Mouse (Mus musculus): ENCODE data around the gene Mlycd. TPM values are rescaled to one million over a fixed set of nuclear protein-coding genes. Genes with fewer than 3 reads are reported as not detected.

The Mlycd gene
- total RNA-seq, 4 experiments from 2014 or later, result 83.6 to 123 (median 95.6) TPM

GRCm38 (mm10) chr8:119430690-119431089 lies 36.0 kb downstream of the Mlycd start:
- DNase-seq (ENCODE audit: low spot score in 2 of 2), result no peak

DNA sequence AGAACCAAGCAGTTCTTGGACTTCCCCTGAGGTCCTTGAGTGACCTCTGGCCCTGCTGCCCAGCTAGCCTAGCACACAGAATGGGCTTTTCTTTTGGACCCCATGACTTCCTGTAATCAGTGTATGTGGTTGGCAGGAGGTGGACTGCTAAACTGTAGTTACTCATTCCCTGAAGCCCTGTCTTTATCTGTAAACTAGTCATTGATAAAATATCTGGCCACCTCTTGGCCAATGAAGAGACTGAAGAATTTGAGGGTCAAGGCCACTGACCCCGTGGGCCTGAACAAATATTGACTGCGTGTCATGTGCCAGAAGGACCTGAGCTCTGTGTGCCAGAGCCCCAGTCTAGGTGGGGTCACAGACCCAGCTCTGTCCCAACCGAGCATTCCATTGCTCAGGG lies 37.7 kb downstream of the Mlycd start:
- no peak for DNase-seq (ENCODE audit: low spot score in 2 of 2)

GRCm38 (mm10) chr8:119433582-119434174 lies 39.0 kb downstream of the Mlycd start, which contains the start of gene Osgin1:
TSS of gene Osgin1 (plus strand) at chr8:119434124.
- no peak for DNase-seq (ENCODE audit: low spot score in 2 of 2)

DNA sequence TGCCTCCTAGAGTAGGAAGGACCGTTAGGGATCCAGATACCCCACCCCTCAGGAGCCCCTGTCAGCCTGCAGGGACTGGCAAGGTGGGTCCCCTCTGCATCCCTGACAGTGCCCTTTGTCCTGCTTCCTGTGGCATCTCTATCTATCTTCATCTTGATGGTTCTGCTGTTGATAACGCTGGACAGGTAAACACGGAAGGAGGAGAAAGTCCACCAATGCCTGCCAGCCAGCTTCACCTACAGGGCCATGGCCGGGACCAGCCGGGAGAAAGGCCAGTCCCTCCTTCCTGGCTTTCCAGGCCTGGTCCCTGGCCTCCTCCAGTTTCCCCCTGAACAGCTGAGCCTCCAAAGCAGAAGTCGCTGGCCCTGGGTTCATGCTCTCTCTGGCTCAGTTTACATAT lies 39.9 kb downstream of the Mlycd start:
- no peak for DNase-seq (ENCODE audit: low spot score in 2 of 2)

DNA sequence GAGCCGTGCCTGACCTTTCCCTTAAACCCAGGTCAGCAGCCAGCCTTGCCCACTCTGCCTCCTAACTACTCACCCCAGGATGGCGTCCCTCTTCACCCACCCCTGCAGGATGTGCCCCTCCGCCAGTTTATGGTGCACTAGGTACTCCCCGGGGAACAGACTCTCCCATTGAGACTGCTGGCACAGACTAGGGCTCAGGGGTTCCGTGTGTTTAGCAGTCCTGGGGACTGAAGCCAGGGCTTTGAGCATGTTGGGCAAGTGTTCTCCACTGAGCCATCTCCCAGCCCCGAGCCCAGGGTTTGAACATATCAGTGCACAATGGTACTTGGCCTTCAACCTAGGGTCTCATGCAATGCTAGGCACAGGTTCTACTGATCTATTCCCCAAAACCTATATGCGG lies 40.8 kb downstream of the Mlycd start:
- DNase-seq (ENCODE audit: low spot score in 2 of 2), result no peak

DNA sequence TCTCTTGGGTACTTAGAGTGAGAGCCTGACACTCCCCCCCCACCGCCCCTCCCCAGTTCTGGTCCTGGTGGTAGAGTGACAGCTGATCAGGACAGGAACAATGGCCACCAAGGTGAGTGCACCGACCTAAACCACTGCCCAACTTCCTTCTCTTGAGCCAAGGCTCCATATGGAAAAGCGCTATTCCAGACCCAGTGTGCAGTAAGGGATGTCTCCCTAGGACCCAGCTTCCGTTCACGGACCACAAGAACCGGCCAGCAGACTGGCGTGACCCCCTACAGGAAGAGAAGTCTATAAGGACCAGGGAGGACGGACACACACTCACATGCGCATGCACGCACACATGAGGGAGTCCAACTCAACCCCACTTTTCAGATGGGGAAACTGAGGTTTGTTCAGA lies 41.7 kb downstream of the Mlycd start:
- DNase-seq (ENCODE audit: low spot score in 2 of 2), result no peak

GRCm38 (mm10) chr8:119436933-119437332 lies 42.3 kb downstream of the Mlycd start:
- peak; percentile 86 to 88 for DNase-seq (ENCODE audit: low spot score in 2 of 2)

DNA sequence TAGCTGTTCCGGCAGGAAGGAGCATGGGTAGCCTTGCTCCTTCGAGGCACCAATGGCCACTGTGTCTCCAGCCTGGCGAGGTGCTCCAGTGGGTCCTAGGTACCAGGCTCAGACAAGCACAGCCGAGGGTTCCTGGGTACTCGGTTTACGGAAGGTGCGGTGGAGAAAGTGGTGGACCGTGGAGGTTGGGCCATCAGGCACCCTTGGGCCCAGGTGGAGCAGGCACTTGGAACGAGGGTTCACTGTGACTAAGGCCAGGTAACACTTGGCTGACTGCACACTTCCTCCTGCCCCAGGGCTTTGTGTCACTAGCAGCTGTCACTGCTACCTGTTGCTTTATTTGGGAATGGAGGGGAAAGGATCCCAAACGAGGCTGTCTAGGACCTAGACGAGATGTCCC lies 42.8 kb downstream of the Mlycd start:
- DNase-seq (ENCODE audit: low spot score in 2 of 2), result no peak

GRCm38 (mm10) chr8:119438876-119439275 lies 44.2 kb downstream of the Mlycd start:
- DNase-seq (ENCODE audit: low spot score in 2 of 2), result no peak

GRCm38 (mm10) chr8:119439424-119439823 lies 44.7 kb downstream of the Mlycd start:
- no peak for DNase-seq (ENCODE audit: low spot score in 2 of 2)

GRCm38 (mm10) chr8:119439893-119440249 lies 45.2 kb downstream of the Mlycd start:
- no peak for DNase-seq (ENCODE audit: low spot score in 2 of 2)

DNA sequence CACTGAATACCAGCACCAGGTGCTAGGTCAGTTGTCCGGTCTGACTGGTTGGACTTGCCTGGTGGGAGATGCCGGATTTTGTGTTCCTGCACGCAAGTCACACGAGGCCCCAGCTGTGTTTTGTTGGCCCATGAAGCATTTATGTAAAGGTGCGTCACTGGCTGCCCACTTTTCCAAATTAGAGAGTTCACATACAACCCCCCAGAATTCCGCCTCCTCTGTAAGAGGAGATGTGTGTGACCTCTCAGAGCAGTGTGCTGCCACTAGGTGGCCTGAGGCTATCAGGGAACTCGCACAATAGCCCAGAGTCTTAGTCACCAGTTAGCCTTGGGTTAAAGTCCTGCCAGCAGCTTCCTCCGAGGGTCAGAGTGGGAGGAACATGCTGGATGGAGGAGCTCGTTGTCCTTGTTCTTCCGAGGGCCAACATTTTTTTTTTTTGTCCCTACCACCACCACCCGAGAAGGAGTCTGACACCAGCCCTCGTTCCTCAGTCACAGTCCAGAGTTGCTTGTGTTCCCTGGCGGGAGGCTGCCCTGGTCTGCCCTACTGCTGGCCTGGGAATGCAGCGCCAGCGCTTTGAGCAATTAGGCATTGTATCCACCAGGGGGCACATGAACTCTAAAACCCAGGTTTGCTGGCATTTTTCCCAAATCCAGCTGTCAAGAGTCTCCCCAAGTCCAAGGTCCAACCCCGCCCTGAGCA lies 45.7 kb downstream of the Mlycd start:
- DNase-seq (ENCODE audit: low spot score in 2 of 2), result peak; percentile 62 to 76

DNA sequence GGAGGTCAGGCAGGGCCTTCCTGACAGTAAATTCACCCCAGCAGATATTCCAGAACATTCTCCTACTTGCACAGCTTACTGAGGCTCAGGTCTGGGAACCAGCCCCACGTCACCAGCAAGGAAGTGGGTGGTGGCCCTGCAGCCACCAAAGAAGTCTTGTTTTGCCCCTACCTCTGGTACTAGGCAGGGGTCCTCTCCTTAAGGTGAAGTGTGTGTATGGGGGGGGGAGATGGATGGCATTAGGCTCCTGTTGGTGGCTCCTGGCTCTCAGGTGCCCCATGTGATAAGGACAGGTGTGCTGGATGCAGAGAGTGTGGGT lies 46.2 kb downstream of the Mlycd start:
- DNase-seq (ENCODE audit: low spot score in 2 of 2), result no peak

- DNase-seq (ENCODE audit: low spot score in 2 of 2), result no peak
These were observed 47.3 kb downstream of the Mlycd start for GRCm38 (mm10) chr8:119442013-119442412.

DNA sequence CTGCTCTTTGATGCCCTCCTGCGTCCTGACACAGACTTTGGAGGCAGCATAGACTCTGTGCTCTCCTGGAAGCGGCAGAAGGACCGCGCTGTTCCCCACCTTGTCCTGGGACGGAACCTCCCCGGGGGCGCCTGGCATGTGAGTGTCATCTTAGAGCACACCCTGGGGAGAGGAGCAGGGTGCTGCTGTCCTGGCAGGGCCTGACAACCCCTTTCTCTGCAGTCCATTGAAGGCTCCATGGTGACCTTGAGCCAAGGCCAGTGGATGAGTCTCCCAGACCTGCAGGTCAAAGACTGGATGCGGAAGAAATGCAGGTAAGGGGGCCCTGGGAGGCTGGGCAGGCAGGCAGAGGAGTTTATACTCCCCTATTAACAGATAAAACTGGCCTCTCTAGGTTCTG lies 48.3 kb downstream of the Mlycd start:
- DNase-seq (ENCODE audit: low spot score in 2 of 2), result no peak

GRCm38 (mm10) chr8:119446211-119446989 lies 51.7 kb downstream of the Mlycd start, which contains the start of gene Necab2:
TSS of gene Necab2 (plus strand) at chr8:119446719.
- peak; percentile 74 to 75 for DNase-seq (ENCODE audit: low spot score in 2 of 2)

DNA sequence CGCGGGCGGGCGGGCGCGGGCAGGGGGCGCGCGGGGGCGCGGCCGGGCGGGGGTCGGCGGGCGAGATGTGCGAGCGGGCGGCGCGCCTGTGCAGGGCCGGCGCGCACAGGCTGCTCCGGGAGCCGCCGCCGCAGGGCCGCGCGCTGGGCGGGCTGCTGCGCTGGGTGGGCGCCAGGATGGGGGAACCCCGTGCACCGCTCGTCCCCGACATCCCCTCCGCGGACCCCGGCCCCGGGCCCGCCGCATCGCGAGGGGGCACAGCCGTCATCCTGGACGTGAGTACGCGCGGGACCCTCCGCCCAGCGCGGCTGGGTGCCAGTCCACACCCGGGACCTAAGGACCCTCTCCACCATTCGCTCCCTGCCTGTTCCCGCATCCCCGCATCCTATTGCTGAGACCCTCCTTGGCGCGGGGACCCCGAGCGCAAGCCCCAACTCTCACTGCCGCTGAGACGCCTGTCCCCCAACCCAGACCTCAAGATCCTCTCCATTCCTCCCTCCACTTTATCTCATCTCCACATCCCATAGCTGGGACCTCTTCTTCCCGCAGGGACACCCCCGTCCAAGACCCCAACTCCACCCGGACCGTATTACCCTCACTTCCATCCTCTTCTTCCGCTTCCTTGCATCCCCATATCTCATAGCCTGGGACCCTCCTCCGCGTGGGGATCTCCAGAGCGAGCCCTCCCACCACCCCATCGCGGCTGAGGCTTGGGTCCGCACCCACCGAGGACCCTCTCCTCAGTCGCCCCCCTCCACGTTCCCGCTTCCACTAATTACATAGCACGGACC lies 52.5 kb downstream of the Mlycd start:
- no peak for DNase-seq (ENCODE audit: low spot score in 2 of 2)

DNA sequence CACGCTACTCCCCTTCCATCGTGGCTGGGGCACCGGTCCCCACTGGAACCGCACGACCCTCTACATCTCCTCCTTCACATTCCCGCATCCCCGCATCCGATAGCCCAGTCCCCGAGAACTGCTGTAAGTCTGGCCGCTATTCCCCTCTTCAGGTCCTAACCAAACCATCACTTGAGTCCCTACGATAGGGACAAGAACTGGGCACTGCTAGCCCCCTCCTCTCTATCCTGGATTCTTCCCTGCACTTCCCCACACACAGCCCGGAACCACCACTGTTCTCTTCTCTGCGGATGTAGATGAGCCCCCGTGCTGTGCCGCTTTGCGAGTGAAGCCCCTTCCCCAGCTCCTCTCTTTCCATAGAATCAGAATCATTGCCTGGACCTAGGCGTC lies 53.1 kb downstream of the Mlycd start:
- DNase-seq (ENCODE audit: low spot score in 2 of 2), result no peak

GRCm38 (mm10) chr8:119449627-119450026 lies 54.9 kb downstream of the Mlycd start:
- DNase-seq (ENCODE audit: low spot score in 2 of 2), result no peak

GRCm38 (mm10) chr8:119451131-119451530 lies 56.5 kb downstream of the Mlycd start:
- no peak for DNase-seq (ENCODE audit: low spot score in 2 of 2)

DNA sequence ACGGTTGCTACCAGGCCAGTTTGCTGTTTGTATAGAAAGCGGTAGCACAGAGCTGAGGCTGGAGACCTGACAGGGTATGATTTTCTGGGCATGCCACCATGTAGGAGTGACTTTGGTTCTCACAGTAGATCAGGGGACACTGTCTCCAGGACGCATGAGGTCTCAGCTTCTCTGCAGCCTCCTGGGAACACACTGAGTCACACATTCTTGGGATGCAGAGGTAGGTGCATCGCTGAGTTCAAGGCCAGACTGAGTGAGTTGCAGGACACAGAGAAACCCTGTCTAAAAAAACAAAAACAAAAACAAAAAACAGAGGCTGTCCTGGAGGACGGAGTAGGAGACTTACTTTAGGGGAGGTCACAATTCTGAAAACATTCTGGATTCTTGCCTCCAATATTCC lies 58.2 kb downstream of the Mlycd start:
- DNase-seq (ENCODE audit: low spot score in 2 of 2), result no peak

DNA sequence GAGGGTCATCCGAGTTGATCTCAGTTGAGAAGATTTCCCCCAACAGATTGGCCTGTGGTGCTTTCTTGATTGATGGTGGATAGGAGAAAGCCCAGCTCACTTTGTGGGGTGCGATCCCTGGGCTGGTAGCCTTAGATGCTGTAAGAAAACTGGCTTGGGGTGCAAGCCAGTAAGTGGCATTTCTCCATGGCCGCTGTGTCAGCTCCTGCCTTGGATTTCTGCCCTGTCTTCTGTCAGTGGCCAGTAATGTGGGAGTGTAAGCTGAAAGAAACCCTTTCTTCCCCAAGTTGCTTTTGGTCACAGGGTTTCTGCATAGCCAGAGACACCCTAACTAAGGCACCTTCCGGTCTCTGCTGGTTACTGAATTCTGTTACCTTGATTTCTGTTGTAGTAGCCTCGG lies 61.4 kb downstream of the Mlycd start:
- no peak for DNase-seq (ENCODE audit: low spot score in 2 of 2)

Measured in gastrocnemius, adult 8-10 months (tissue).